Mouse (Mus musculus) hindbrain, postnatal 0 days (tissue): Measurements from ENCODE around the gene Krtap2-4. TPM values are rescaled to one million over a fixed set of nuclear protein-coding genes. Genes with fewer than 3 reads are reported as not detected.
"Not testable (repeated sequence)": the region's sequence is repeated elsewhere in the genome, so short reads cannot be mapped to it uniquely, and the experiment has no call there.

Experiments used
- ATAC-seq: fragments of 200-750 bp; cut with Nextera tagmentation; 2 replicates; pipeline ENCODE4 v1.8.0; 2017; ENCODE audit warnings: mild to moderate bottlenecking, moderate TSS enrichment, moderate library complexity
- DNase-seq: peaks from one replicate; pipeline ENCODE4 v3.0.0-alpha.2; 2015; ENCODE audit warnings: low spot score
- H3K27ac ChIP-seq: fragments of 300-500 bp; sonication (generic); 2 replicates; pipeline ENCODE4 v1.5.1; 2014; ENCODE audit warnings: mild to moderate bottlenecking
- H3K27me3 ChIP-seq: fragments of 300-500 bp; sonication (generic); 2 replicates; pipeline ENCODE4 v1.6.1; 2014; ENCODE audit warnings: low read length, mixed read lengths; ENCODE audit not compliant: insufficient read depth
- H3K36me3 ChIP-seq: fragments of 300-500 bp; sonication (generic); 2 replicates; pipeline ENCODE4 v1.6.1; 2014; ENCODE audit warnings: low read length, mixed read lengths; ENCODE audit not compliant: insufficient read depth
- H3K4me1 ChIP-seq: fragments of 300-500 bp; sonication (generic); 2 replicates; pipeline ENCODE4 v1.6.1; 2014; ENCODE audit warnings: antibody characterized with exemption, low read length, mixed read lengths; ENCODE audit not compliant: insufficient read depth
- H3K4me2 ChIP-seq: fragments of 300-500 bp; sonication (generic); 2 replicates; pipeline ENCODE4 v1.6.1; 2014; ENCODE audit warnings: low read depth, mild to moderate bottlenecking, low read length, moderate library complexity, mixed read lengths
- H3K4me3 ChIP-seq: fragments of 300-500 bp; sonication (generic); 2 replicates; pipeline ENCODE4 v1.5.1; 2014; ENCODE audit warnings: low read length
- H3K9ac ChIP-seq: fragments of 300-500 bp; sonication (generic); replicated peaks from 2 replicates; pipeline ENCODE4 v1.6.1; 2014; ENCODE audit warnings: mild to moderate bottlenecking, low read length, moderate library complexity, mixed read lengths
- H3K9me3 ChIP-seq: fragments of 300-500 bp; sonication (generic); 2 replicates; pipeline ENCODE4 v1.6.1; 2016; ENCODE audit warnings: low read length, mixed read lengths
- CTCF ChIP-seq: IDR thresholded peaks from 2 replicates; pipeline ENCODE4 v1.5.1; 2016; ENCODE audit warnings: antibody characterized with exemption, control low read depth, low read depth
- WGBS: fragments of 180-500 bp; shearing (Covaris S2); extraction: QIAGEN DNeasy Blood & Tissue Kit; methylation state at CpG from one replicate; pipeline ENCODE4 v1.1.7; 2014; 5-methylcytosine and 5-hydroxymethylcytosine counted together
- polyA plus RNA-seq: library from polyadenylated mRNA; unstranded; fragments of >200 nt; fragmentation: Nextera tagmentation; extraction: Ambion mirVana; gene quantifications from 2 replicates; pipeline ENCODE4 v1.2.1, GENCODE M21; 2015
- total RNA-seq: library from RNA; depleted of rRNA; stranded (reverse); fragments of >200 nt; gene quantifications from 2 replicates; pipeline ENCODE4 v1.2.3, GENCODE M21; 2014; rRNA removed

Gene Krtap2-4
- 2.8 TPM in 1 of 2 replicates, not detected in the other for total RNA-seq
- not detected in 2 replicates for polyA plus RNA-seq

GRCm38 (mm10) chr11:99614796-99615363, at the start of gene Krtap2-4:
TSS of gene Krtap2-4 (minus strand) at chr11:99614846.
- Histone ChIP-seq H3K4me3 (no peak within 1 kb of the TSS), H3K4me2 (no peak within 1 kb of the TSS), H3K4me1 (no peaks in the 10 kb centered on the region), H3K9me3 (no peaks in the 10 kb centered on the region), H3K36me3 (no peaks in the 10 kb centered on the region), H3K27ac (no peak within 1 kb of the TSS), H3K9ac (no peak within 1 kb of the TSS), H3K27me3 (no peaks in the 10 kb centered on the region)
- DNase-seq, result peak; percentile 2
- 58% methylated on average over 3 of the region's 3 CpGs for WGBS
- peak; percentile 21; the same call in 1 of the 2 replicates for ATAC-seq
- TF ChIP-seq CTCF, result no peak

DNA sequence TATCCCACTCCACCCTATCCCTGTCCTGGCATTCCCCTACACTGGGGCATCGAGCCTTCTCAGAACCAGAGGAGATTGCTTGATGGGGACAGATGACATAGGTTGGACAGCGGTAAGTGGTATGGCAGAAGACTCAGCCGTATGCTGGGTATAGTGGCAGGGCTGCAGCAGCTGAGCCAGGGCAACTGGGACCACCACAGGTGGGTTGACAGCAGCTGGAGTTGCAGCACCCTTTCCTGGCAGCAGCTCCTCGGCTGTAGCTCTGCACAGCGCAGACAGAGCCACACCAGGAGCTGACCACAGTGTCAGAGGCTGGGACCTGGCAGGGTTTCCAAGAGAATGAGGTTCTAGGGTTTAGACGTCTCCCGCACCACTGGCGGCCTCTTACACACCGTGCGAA, 48.2 kb upstream of the Krtap2-4 start:
- no peak for TF ChIP-seq CTCF
- 86% methylated on average over 10 of the region's 10 CpGs for WGBS
- H3K27me3 ChIP-seq, result no peaks in the 10 kb centered on the region
- DNase-seq, result no peak
- no peaks in the 10 kb centered on the region for H3K4me1 ChIP-seq
- no peak for ATAC-seq
- no peak overlapping the region for H3K4me3 ChIP-seq
- H3K9me3 ChIP-seq, result no peaks in the 10 kb centered on the region
- H3K27ac ChIP-seq, result no peak overlapping the region
- no peak overlapping the region for H3K9ac ChIP-seq
- H3K36me3 ChIP-seq, result no peaks in the 10 kb centered on the region
- no peak overlapping the region for H3K4me2 ChIP-seq

DNA sequence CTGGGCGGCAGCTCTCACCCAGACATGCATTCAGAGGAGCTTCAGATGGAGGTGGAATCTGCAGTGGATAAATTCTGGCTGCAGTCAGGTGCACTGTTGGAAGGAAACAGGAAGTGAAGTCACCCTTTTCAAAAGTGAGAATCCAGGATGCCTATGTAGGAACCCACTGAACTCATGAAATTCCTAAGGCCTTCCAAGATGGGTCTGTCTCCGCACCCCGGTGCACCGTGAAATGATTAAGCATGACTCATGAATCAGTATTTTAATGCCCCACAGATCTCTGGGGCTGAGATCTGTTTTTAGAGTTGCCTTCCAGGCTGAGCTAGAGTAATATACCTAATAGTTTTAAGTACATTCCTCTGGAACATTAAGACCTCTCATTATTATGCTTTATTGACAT, 44.6 kb upstream of the Krtap2-4 start:
- Histone ChIP-seq H3K4me3 (no peak overlapping the region), H3K4me2 (no peak overlapping the region), H3K9ac (no peak overlapping the region), H3K4me1 (no peaks in the 10 kb centered on the region), H3K36me3 (no peaks in the 10 kb centered on the region), H3K27me3 (no peaks in the 10 kb centered on the region), H3K9me3 (no peaks in the 10 kb centered on the region), H3K27ac (no peak overlapping the region)
- no peak for DNase-seq
- no peak for ATAC-seq
- WGBS, result 88% methylated on average over 4 of the region's 4 CpGs
- no peak for TF ChIP-seq CTCF

- not testable (repeated sequence) for H3K4me3 ChIP-seq
These were observed 43.9 kb upstream of the Krtap2-4 start, which contains the start of gene Gm11563 for GRCm38 (mm10) chr11:99658467-99659010. TSS of gene Gm11563 (minus strand) at chr11:99658960.

GRCm38 (mm10) chr11:99657051-99657450, 42.4 kb upstream of the Krtap2-4 start:
- DNase-seq (no peak), ATAC-seq (no peak)

More at GRCm38 (mm10) chr11:99658467-99659010, 43.9 kb upstream of the Krtap2-4 start, which contains the start of gene Gm11563:
- not testable (repeated sequence) for H3K36me3 ChIP-seq, H3K27me3 ChIP-seq, ATAC-seq, H3K4me1 ChIP-seq, DNase-seq, H3K27ac ChIP-seq, H3K9ac ChIP-seq, H3K9me3 ChIP-seq, H3K4me2 ChIP-seq
- 68% methylated on average over 8 of the region's 10 CpGs for WGBS

GRCm38 (mm10) chr11:99650136-99650535, 35.5 kb upstream of the Krtap2-4 start, which contains the start of gene Gm11555:
TSS of gene Gm11555 (minus strand) at chr11:99650236.
- Histone ChIP-seq H3K9ac (no peak within 1 kb of the TSS), H3K36me3 (no peaks in the 10 kb centered on the region), H3K4me2 (no peak within 1 kb of the TSS), H3K4me1 (no peaks in the 10 kb centered on the region), H3K27me3 (no peaks in the 10 kb centered on the region), H3K27ac (no peak within 1 kb of the TSS), H3K4me3 (no peak within 1 kb of the TSS), H3K9me3 (no peaks in the 10 kb centered on the region)
- no peak for TF ChIP-seq CTCF
- no peak for DNase-seq
- no peak for ATAC-seq
- 82% methylated on average over 2 of the region's 2 CpGs for WGBS

More at GRCm38 (mm10) chr11:99657051-99657450, 42.4 kb upstream of the Krtap2-4 start:
- Histone ChIP-seq H3K4me3 (no peak overlapping the region), H3K4me1 (no peaks in the 10 kb centered on the region), H3K27me3 (no peaks in the 10 kb centered on the region), H3K9ac (no peak overlapping the region), H3K9me3 (no peaks in the 10 kb centered on the region), H3K4me2 (no peak overlapping the region), H3K27ac (no peak overlapping the region), H3K36me3 (no peaks in the 10 kb centered on the region)
- 50% methylated on average over 5 of the region's 5 CpGs for WGBS
- TF ChIP-seq CTCF, result no peak

DNA sequence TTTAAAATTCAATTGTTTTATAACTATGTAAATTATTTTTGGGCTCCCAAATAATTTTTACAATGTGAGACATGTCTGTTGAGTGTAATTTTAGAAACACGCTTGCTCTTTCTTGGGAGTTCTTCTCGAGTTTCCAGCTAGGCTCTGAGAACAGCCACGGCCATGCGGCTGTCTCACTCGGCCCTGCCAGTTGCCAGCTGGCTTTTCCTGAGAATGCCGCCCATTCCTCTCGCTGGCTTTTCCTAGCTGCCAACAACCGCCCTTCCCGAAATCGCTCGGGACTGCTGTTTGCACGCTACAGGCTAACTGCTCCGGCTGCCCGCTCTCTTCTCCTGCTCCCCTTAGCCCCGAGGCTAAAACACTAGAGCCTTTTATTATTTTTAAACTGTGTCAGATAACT, 31.8 kb upstream of the Krtap2-4 start:
- H3K4me2 ChIP-seq, result no peak overlapping the region
- no peaks in the 10 kb centered on the region for H3K27me3 ChIP-seq
- H3K27ac ChIP-seq, result no peak overlapping the region
- H3K4me3 ChIP-seq, result no peak overlapping the region
- no peak for ATAC-seq
- DNase-seq, result no peak
- H3K9me3 ChIP-seq, result no peaks in the 10 kb centered on the region
- no peaks in the 10 kb centered on the region for H3K36me3 ChIP-seq
- no peak for TF ChIP-seq CTCF
- WGBS, result 84% methylated on average over 15 of the region's 15 CpGs
- H3K4me1 ChIP-seq, result no peaks in the 10 kb centered on the region
- no peak overlapping the region for H3K9ac ChIP-seq
